Mouse (Mus musculus) midbrain, embryonic 16.5 days (tissue): Measurements from ENCODE around the gene Spib. TPM values are rescaled to one million over a fixed set of nuclear protein-coding genes. Genes with fewer than 3 reads are reported as not detected.

Source experiments
- ATAC-seq: fragments of 200-750 bp; cut with Nextera tagmentation; 2 replicates; pipeline ENCODE4 v1.8.0; 2017; ENCODE audit warnings: moderate TSS enrichment
- H3K27ac ChIP-seq: fragments of 300-500 bp; sonication (generic); 2 replicates; pipeline ENCODE4 v1.5.1; 2014; ENCODE audit warnings: mild to moderate bottlenecking, low read length, mixed read lengths
- H3K27me3 ChIP-seq: fragments of 300-500 bp; sonication (generic); 2 replicates; pipeline ENCODE4 v1.6.1; 2014; ENCODE audit warnings: low read depth, low read length, mixed read lengths; ENCODE audit not compliant: control insufficient read depth, insufficient read depth
- H3K36me3 ChIP-seq: fragments of 300-500 bp; sonication (generic); 2 replicates; pipeline ENCODE4 v1.6.1; 2014; ENCODE audit warnings: mild to moderate bottlenecking, low read length, moderate library complexity, mixed read lengths; ENCODE audit not compliant: control insufficient read depth, insufficient read depth
- H3K4me1 ChIP-seq: fragments of 300-500 bp; sonication (generic); 2 replicates; pipeline ENCODE4 v1.6.1; 2014; ENCODE audit warnings: mild to moderate bottlenecking, low read length, mixed read lengths; ENCODE audit not compliant: control insufficient read depth, insufficient read depth
- H3K4me2 ChIP-seq: fragments of 300-500 bp; sonication (generic); 2 replicates; pipeline ENCODE4 v1.6.1; 2014; ENCODE audit warnings: mild to moderate bottlenecking, low read length, mixed read lengths
- H3K4me3 ChIP-seq: fragments of 300-500 bp; sonication (generic); 2 replicates; pipeline ENCODE4 v1.5.1; 2014; ENCODE audit warnings: low read depth, mild to moderate bottlenecking, low read length, moderate library complexity, mixed read lengths
- H3K9ac ChIP-seq: fragments of 300-500 bp; sonication (generic); 2 replicates; pipeline ENCODE4 v1.6.1; 2014; ENCODE audit warnings: low read depth, low read length, mixed read lengths
- H3K9me3 ChIP-seq: fragments of 300-500 bp; sonication (generic); replicated peaks from 2 replicates; pipeline ENCODE4 v1.6.1; 2014; ENCODE audit warnings: mild to moderate bottlenecking, low read length, mixed read lengths; ENCODE audit not compliant: control insufficient read depth, poor library complexity, severe bottlenecking
- WGBS: fragments of 180-500 bp; shearing (Covaris S2); extraction: QIAGEN DNeasy Blood & Tissue Kit; methylation state at CpG from one replicate; pipeline ENCODE4 v1.1.7; 2014; 5-methylcytosine and 5-hydroxymethylcytosine counted together
- polyA plus RNA-seq: library from polyadenylated mRNA; unstranded; fragments of >200 nt; fragmentation: Nextera tagmentation; extraction: Ambion mirVana; gene quantifications from 2 replicates; pipeline ENCODE4 v1.2.1, GENCODE M21; 2015

Spib gene
- polyA plus RNA-seq, 1 experiment from 2014 or later, result not detected

DNA sequence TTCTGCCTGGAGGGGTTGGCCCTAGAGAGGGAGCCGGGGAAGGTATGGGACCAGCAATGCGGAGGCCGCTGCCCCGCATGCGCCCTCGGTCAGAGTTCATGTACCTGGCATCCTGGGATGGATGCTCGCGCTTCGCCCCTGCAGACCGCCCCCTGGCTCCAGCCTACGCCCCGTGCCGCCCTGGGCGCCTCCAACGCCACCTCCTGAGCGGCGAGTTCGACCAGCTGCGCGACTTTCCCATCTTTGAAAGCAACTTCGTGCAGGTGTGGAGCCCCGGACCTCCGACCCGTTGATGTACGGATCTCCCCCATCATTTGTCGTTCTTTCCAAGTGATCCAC lies 35.1 kb downstream of the Spib start:
- peak overlapping the region; percentile 94 for H3K27ac ChIP-seq
- peak overlapping the region; percentile 83 for H3K9ac ChIP-seq
- ATAC-seq, result no peak
- H3K9me3 ChIP-seq, result no peaks in the 10 kb centered on the region
- H3K36me3 ChIP-seq, result peaks cover 12% of the 10 kb centered on the region
- WGBS, result 0% methylated on average over 23 of the region's 26 CpGs
- H3K4me2 ChIP-seq, result peak overlapping the region; percentile 56
- no peaks in the 10 kb centered on the region for H3K27me3 ChIP-seq
- peak overlapping the region; percentile 60 for H3K4me3 ChIP-seq
- peaks cover 23% of the 10 kb centered on the region for H3K4me1 ChIP-seq

DNA sequence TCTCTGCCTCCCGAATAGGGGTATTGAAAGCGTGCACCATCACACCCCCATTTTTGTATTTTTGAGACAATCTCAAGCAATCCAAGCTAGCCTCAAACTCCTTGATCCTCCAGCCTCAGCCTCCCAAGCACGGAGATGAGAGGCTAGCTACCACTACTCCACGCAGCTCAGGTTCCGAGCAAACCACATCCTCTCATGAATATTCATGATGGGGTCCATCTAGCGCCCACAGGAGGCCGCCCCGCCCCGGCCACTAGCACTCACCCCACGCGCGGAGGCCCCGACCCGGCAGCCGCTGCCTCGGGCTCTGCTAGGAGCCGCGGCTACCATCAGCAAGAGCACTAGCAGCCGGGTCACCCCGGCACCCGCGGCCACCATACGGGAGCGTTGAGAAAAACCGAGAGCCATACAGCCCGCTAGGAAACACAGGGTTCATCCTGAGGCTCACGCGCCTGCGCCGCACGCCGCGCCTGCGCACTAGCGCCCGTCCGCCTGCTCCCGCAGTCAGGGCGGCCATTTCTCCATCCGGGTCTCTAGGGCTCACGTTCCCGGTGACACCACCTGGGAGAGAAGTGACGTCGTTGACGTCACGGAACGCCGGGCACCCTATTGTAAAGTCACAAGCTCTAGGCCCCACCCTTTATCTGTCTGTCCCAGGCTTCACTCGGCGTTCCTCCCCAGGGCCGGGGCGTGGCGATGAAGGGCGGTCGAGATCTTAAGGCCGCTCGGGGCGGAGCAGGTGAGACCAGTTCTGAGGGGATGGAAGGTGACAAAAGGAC lies 35.7 kb downstream of the Spib start, which contains the start of the genes Emc10 and Fam71e1:
Emc10 (minus strand) TSS at position 538 of the 779 bp plus-strand sequence.
Fam71e1 (plus strand) TSS at position 590 of the 779 bp plus-strand sequence.
- Histone ChIP-seq H3K27ac (peak within 1 kb of the TSS; percentile 94), H3K36me3 (peaks cover 15% of the 10 kb centered on the region), H3K4me1 (peaks cover 23% of the 10 kb centered on the region), H3K4me3 (peak within 1 kb of the TSS; percentile 60), H3K4me2 (peak within 1 kb of the TSS; percentile 56), H3K9ac (peak within 1 kb of the TSS; percentile 83), H3K27me3 (no peaks in the 10 kb centered on the region), H3K9me3 (no peaks in the 10 kb centered on the region)
- peak; percentile 96 for ATAC-seq
- WGBS, result under 1% methylated on average over 58 of the region's 58 CpGs

DNA sequence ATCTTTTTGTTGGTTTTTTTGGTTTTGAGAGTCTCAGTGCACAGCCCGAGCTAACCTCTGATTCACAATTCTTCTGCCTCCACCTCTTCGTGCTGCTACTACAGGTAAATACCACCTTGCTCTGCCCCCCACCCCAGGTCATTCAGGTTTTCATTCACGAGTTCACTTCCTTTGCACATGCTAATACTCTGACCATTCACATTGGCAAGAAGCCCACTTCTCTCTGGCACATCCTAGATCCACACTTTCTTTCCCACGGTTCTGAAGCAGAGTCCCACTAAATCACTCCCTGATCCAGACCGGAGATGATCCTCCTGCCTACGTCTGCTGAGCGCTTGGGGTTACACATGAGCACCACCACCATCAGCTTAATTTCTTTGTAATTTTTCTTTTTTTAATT lies 36.8 kb downstream of the Spib start:
- Histone ChIP-seq H3K9me3 (no peaks in the 10 kb centered on the region), H3K9ac (peak overlapping the region; percentile 4; the same call in 1 of the 2 replicates), H3K4me3 (peak overlapping the region; percentile 60), H3K4me1 (peaks cover 23% of the 10 kb centered on the region), H3K27ac (no peak overlapping the region), H3K4me2 (peak overlapping the region; percentile 54), H3K27me3 (no peaks in the 10 kb centered on the region), H3K36me3 (peaks cover 25% of the 10 kb centered on the region)
- WGBS, result 83% methylated on average over 7 of the region's 7 CpGs
- ATAC-seq, result no peak

DNA sequence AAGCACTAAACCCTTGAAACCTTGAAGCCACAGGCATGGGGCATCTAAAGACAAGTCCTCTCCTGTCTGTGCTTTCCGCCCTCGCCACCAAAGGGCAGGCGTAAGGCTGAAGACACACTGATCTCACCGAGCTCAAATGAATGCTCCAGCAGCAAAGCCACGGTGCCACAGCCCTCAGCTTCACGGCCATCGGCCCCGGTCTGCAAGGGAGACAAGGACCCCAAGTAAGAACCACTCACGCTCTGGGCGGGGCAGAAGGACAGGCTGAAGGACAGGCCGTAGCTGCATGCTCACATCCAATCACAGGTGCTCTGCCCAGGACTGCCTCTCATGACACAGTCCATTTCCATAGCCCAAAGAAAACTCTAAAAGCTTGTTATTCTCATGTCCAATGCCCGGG lies 37.2 kb downstream of the Spib start:
- Histone ChIP-seq H3K27ac (no peak overlapping the region), H3K9me3 (no peaks in the 10 kb centered on the region), H3K27me3 (no peaks in the 10 kb centered on the region), H3K4me2 (peak overlapping the region; percentile 54; the same call in 1 of the 2 replicates), H3K9ac (peak overlapping the region; percentile 4; the same call in 1 of the 2 replicates), H3K4me1 (peaks cover 23% of the 10 kb centered on the region), H3K4me3 (no peak overlapping the region), H3K36me3 (peaks cover 28% of the 10 kb centered on the region)
- ATAC-seq, result no peak
- WGBS, result 92% methylated on average over 12 of the region's 12 CpGs

DNA sequence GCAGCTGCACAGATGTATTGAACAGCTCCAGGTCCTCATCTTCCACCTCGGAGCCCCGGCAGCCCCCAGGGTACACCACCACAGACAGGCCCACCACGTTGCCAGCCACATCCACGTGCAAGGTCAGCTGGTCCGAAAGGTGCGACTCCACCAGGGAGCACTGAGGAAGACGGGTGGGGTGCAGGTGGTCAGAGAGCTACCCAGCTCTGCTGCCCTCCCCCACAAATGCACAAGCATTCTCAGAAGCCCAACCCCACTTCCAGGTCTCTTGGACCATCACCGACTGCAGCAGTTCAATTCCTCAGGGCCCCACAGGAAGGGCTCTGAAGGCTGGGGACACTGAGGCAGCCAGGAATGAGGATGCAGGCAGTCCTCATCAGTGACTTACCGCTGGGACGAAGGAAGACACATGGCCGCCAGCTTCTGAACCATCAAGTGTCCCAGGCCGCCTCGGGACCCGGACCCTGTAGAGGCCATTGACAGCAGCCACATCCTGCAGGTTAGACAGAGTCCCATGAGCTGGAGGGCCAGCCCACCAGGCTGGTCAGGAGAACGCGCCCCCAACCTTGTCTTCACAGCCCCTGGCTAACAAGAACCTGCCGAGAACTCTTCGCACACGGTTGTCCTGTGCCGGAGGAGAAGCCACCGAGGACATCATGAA lies 39.6 kb downstream of the Spib start:
- Histone ChIP-seq H3K27me3 (no peaks in the 10 kb centered on the region), H3K4me2 (no peak overlapping the region), H3K9me3 (no peaks in the 10 kb centered on the region), H3K9ac (no peak overlapping the region), H3K27ac (no peak overlapping the region), H3K4me1 (peaks cover 19% of the 10 kb centered on the region), H3K36me3 (peaks cover 38% of the 10 kb centered on the region), H3K4me3 (no peak overlapping the region)
- ATAC-seq, result no peak
- 93% methylated on average over 21 of the region's 21 CpGs for WGBS

DNA sequence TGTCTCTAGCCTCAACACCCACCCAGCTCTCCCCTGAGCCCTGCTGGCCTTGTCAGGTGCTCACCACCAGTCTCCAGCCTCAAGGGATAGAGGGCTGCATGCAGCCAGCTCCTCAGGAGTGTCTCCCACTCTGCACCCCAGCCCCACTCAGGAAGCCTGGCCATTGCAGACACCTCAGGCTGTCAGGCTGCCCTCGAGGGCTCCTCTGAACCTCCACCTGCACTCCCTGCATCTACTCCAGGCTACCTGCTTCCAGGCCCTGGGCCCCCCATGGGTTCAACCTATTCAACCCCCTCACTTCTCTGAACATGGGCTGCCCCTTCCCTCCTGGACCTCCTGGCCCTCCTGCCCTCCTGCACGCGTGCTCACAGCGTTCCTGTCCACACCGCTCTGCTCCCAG lies 40.5 kb downstream of the Spib start:
- Histone ChIP-seq H3K27ac (no peak overlapping the region), H3K4me2 (no peak overlapping the region), H3K27me3 (no peaks in the 10 kb centered on the region), H3K36me3 (peaks cover 38% of the 10 kb centered on the region), H3K9ac (no peak overlapping the region), H3K4me3 (no peak overlapping the region), H3K4me1 (peaks cover 16% of the 10 kb centered on the region), H3K9me3 (no peaks in the 10 kb centered on the region)
- ATAC-seq, result no peak
- WGBS, result 97% methylated on average over 5 of the region's 5 CpGs

DNA sequence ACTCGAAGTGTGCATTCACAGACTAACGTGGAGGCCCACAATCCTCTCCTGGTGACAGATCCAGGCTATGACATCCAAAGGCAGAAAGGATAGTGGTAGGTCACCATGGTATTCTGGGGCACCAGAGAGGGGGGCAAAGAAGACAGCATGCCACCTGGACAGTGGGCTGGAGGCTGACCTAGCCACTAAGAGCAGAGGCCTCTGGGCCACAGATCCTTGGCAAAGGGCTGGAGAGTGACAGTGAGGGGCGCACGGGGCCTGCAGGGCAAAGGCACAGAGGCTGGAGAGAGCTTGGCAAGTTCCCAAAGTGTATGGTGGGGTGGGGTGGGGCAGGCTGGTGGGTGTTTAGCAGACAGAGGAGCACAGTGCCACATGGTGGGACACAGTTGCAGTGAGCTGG lies 41.6 kb downstream of the Spib start:
- no peak overlapping the region for H3K9ac ChIP-seq
- H3K36me3 ChIP-seq, result peaks cover 38% of the 10 kb centered on the region
- WGBS, result 90% methylated on average over 4 of the region's 4 CpGs
- H3K27me3 ChIP-seq, result no peaks in the 10 kb centered on the region
- no peak overlapping the region for H3K4me3 ChIP-seq
- no peak overlapping the region for H3K4me2 ChIP-seq
- no peak for ATAC-seq
- H3K4me1 ChIP-seq, result peaks cover 13% of the 10 kb centered on the region
- H3K27ac ChIP-seq, result no peak overlapping the region
- no peaks in the 10 kb centered on the region for H3K9me3 ChIP-seq

DNA sequence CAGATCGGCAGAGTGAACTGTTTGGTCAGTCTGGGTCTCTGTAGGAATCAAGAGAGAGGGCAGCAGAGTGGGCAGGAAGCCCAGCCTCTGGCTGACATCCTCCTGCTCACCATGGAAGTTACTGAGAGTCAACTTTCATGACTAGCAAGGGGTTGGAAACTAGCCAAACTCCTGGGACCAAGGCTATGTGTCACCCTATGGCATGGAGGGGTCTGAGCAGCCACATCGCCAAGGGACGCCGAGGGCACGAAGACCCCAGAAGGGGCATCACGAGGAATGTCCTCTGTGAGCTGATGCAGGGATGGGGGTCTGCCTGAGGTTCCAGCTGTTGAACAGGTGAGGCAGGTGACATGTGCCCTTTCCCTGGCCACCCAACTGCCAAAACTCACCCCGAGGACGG lies 43.3 kb downstream of the Spib start:
- 93% methylated on average over 8 of the region's 8 CpGs for WGBS
- Histone ChIP-seq H3K36me3 (peaks cover 38% of the 10 kb centered on the region), H3K4me1 (no peaks in the 10 kb centered on the region), H3K27me3 (no peaks in the 10 kb centered on the region), H3K27ac (no peak overlapping the region), H3K4me3 (no peak overlapping the region), H3K9ac (no peak overlapping the region), H3K9me3 (no peaks in the 10 kb centered on the region), H3K4me2 (no peak overlapping the region)
- no peak for ATAC-seq

DNA sequence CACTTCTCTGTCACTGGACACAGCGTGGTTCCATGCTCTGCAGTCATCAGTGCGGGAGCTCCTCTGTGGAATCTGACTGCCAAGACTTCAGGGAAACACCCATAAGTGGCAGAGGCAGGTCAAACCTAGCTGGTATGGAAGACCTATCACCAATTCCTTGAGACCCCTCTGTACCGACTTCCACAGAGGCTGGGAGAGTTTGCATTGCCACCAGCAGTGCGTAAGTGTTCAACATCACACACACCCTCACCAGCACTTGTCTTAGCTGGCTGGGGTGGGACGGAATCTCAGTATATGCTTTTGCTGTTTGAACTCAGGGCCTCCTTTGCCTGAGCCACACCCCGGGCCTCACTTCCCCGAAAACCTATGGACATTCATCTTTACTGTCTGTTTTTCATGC lies 43.9 kb downstream of the Spib start:
- H3K4me1 ChIP-seq, result no peaks in the 10 kb centered on the region
- no peaks in the 10 kb centered on the region for H3K27me3 ChIP-seq
- H3K4me3 ChIP-seq, result no peak overlapping the region
- no peak overlapping the region for H3K4me2 ChIP-seq
- no peak for ATAC-seq
- H3K9ac ChIP-seq, result no peak overlapping the region
- no peaks in the 10 kb centered on the region for H3K9me3 ChIP-seq
- 88% methylated on average over 7 of the region's 7 CpGs for WGBS
- H3K36me3 ChIP-seq, result peaks cover 35% of the 10 kb centered on the region
- H3K27ac ChIP-seq, result no peak overlapping the region
